Mouse (Mus musculus) adrenal gland, postnatal 0 days (tissue): Measurements from ENCODE around the gene Fosl1. TPM values are rescaled to one million over a fixed set of nuclear protein-coding genes. Genes with fewer than 3 reads are reported as not detected.

ENCODE experiments used
- polyA plus RNA-seq: library from polyadenylated mRNA; unstranded; fragments of >200 nt; fragmentation: Nextera tagmentation; extraction: Ambion mirVana; gene quantifications from 2 replicates; pipeline ENCODE4 v1.2.1, GENCODE M21; 2015

Gene Fosl1
- polyA plus RNA-seq: not detected in 2 replicates

DNA sequence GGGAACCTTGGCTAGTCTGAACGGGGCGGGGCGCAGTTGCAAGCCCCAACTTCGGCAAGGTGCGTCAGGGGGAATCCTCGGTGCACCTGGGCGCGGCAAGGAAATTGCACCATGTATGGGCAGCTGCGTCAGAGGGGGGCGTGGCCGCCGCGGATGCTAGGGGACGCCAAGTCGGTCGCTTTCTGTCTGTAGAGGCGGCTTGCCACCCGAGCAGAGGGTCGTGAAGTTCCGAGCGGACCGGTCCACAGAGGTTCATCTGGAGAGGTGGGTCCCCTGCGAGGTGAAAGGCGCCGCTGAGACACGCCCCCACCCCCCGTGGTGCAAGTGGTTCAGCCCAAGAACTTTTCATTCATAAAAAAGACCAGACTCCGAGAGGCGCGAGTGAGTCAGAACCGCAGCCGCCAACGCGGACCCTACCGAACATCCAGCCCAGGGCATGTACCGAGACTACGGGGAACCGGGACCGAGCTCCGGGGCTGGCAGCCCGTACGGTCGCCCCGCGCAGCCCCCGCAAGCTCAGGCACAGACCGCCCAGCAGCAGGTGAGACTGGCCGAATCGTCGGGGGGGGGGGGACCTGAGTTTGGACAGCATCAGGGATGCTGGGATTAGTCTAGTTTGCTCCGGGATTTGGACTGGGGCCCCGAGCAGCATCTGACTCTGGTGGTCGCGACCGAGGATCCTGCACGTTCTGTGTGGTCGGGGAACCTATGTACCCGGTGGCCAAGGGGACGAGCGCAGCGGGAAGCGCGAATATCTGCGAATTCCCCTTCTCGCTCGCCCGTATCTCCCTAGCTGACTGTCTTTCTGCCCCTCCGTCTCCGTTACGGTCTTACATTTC is at the start of gene Fosl1:
Gene Fosl1 (plus strand): TSS at position 33 of the 839 bp plus-strand sequence.

GRCm38 (mm10) chr19:5402293-5402692 is 45.1 kb upstream of the Fosl1 start, which contains the start of gene Tsga10ip:
Gene Tsga10ip, minus strand, starts transcription at chr19:5402526.

GRCm38 (mm10) chr19:5424782-5425741 is 22.3 kb upstream of the Fosl1 start, which contains the start of the genes Drap1 and AI837181:
Gene Drap1, minus strand, starts transcription at chr19:5424979.
Gene AI837181, plus strand, starts transcription at chr19:5425144.

DNA sequence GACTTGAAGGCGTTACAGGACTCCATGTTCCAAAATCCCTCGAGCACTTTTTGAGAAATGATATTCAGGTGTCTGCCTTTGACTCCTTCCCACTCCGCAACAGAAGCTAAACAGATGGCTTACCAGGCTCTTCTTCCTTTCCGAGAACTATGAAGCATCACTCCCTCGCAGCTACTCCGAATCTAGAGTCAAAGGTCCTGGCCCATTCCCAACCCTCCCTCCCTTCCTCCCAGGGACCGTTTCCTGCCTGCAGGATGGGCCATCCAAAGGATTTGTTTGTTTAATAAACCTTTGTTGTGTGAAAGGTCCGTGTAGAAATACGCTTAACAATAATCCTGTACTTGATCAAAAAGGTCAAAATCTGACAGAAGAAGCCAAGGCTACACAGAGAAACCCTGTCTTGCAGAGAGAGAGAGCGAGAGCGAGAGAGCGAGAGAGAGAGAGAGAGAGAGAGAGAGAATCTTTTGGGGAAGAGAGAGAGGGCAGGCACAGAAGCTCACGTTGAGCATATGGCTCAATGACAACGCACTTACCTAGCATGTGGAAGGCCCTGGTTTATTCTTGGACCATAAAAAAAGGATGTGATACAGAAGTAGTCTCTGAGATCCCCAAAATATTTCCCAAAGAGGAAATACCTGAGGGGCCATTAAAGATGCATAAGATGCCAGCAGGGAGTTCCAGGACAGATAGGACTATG is 10.5 kb downstream of the Fosl1 start, which contains the start of gene Ccdc85b:
Gene Ccdc85b (minus strand): TSS at position 149 of the 697 bp plus-strand sequence.

DNA sequence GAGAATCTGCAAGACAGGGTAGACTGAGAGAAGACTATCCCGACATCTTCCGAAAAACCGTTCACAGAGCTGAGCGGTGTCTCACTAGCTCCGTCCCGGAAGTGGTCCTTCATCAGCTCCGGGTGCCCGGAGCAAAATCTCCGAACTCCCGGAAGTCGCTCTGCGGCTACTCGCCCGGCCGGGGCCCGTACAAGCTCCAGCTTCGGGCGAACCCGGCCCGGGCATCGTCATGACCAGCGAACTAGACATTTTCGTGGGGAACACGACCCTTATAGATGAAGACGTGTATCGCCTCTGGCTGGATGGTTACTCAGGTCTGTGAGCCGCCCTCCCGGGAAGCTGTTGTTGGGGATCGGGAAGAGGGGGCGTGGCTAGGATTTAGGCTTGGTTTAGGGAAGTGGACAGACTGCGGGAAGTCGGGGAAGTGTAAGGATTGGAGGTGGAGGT is 13.1 kb downstream of the Fosl1 start, which contains the start of gene Fibp:
Gene Fibp (plus strand): TSS at position 151 of the 447 bp plus-strand sequence.

DNA sequence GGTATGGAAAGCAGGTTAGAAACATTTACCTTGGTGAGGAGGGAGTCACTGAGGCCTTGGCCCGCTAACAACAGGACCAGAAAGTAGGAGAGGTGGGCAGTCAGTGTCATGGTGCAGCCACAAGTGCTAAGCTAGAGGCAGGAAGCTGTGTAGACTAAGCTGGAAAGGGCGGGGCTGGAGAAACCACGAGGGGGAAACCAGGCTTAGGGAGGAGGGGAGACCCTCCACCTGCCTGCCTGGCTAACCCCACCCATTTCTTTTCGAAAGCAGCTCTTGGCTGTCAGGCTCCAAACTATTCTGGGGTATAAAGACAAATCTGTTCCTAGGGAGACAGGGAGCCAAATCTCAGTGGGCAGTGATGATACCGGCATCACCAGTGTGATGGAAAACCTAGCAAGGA is 21.0 kb downstream of the Fosl1 start, which contains the start of gene Ctsw:
Gene Ctsw (minus strand): TSS at position 134 of the 400 bp plus-strand sequence.

GRCm38 (mm10) chr19:5473720-5474119 is 26.4 kb downstream of the Fosl1 start, which contains the start of gene Efemp2:
Gene Efemp2, plus strand, starts transcription at chr19:5473954.

GRCm38 (mm10) chr19:5487768-5488550 is 40.6 kb downstream of the Fosl1 start, which contains the start of gene Mus81:
Gene Mus81, minus strand, starts transcription at chr19:5488402.

GRCm38 (mm10) chr19:5490313-5490897 is 43.1 kb downstream of the Fosl1 start, which contains the start of gene Cfl1:
Gene Cfl1, plus strand, starts transcription at chr19:5490455.

GRCm38 (mm10) chr19:5503687-5504086 is 56.3 kb downstream of the Fosl1 start, which contains the start of gene 1700020D05Rik:
Gene 1700020D05Rik, minus strand, starts transcription at chr19:5503787.

Other genes starting within 250 kb of the Fosl1 start
- gene Pacs1, start 174.4 kb upstream of the Fosl1 start, polyA plus RNA-seq: 13.0 and 16.0 TPM in 2 replicates
- 149 and 197 TPM in 2 replicates for gene Sf3b2, start 152.1 kb upstream of the Fosl1 start, polyA plus RNA-seq
- 0.55 and 1.7 TPM in 2 replicates for gene Gal3st3, start 149.2 kb upstream of the Fosl1 start, polyA plus RNA-seq
- not detected in 2 replicates for gene Catsper1, start 111.8 kb upstream of the Fosl1 start, polyA plus RNA-seq
- gene Cst6, start 98.0 kb upstream of the Fosl1 start, polyA plus RNA-seq: 3.2 and 5.0 TPM in 2 replicates
- gene Eif1ad, start 80.8 kb upstream of the Fosl1 start, polyA plus RNA-seq: 23.8 and 31.0 TPM in 2 replicates
- gene Banf1, start 80.4 kb upstream of the Fosl1 start, polyA plus RNA-seq: 194 and 261 TPM in 2 replicates
- gene Sart1, start 58.8 kb upstream of the Fosl1 start, polyA plus RNA-seq: 36.8 and 43.5 TPM in 2 replicates
- gene Tsga10ip, start 45.0 kb upstream of the Fosl1 start, polyA plus RNA-seq: not detected in 2 replicates
- 284 and 285 TPM in 2 replicates for gene Drap1, start 22.6 kb upstream of the Fosl1 start, polyA plus RNA-seq
- gene AI837181, start 22.4 kb upstream of the Fosl1 start, polyA plus RNA-seq: 42.0 and 47.6 TPM in 2 replicates
- 12.7 and 16.2 TPM in 2 replicates for gene Ccdc85b, start 10.3 kb downstream of the Fosl1 start, polyA plus RNA-seq
- gene Fibp, start 13.1 kb downstream of the Fosl1 start, polyA plus RNA-seq: 92.0 and 126 TPM in 2 replicates
- 0.36 and 1.1 TPM in 2 replicates for gene Ctsw, start 21.0 kb downstream of the Fosl1 start, polyA plus RNA-seq
- gene Efemp2, start 26.4 kb downstream of the Fosl1 start, polyA plus RNA-seq: 77.3 and 88.0 TPM in 2 replicates
- gene Mus81, start 40.9 kb downstream of the Fosl1 start, polyA plus RNA-seq: 18.1 and 22.0 TPM in 2 replicates
- 1,277 and 1,424 TPM in 2 replicates for gene Cfl1, start 42.9 kb downstream of the Fosl1 start, polyA plus RNA-seq
- gene 1700020D05Rik, start 56.2 kb downstream of the Fosl1 start, polyA plus RNA-seq: not detected in 2 replicates
- gene Snx32, start 63.0 kb downstream of the Fosl1 start, polyA plus RNA-seq: 14.4 and 16.0 TPM in 2 replicates
- gene Ovol1, start 113.1 kb downstream of the Fosl1 start, polyA plus RNA-seq: 0.36 and 0.41 TPM in 2 replicates
- 1.0 and 4.3 TPM in 2 replicates for gene Ap5b1, start 120.5 kb downstream of the Fosl1 start, polyA plus RNA-seq
- 189 and 232 TPM in 2 replicates for gene Rnaseh2c, start 154.3 kb downstream of the Fosl1 start, polyA plus RNA-seq
- gene Kat5, start 162.7 kb downstream of the Fosl1 start, polyA plus RNA-seq: 42.7 and 55.8 TPM in 2 replicates
- 32.7 and 55.1 TPM in 2 replicates for gene Rela, start 189.9 kb downstream of the Fosl1 start, polyA plus RNA-seq
- gene Sipa1, start 216.2 kb downstream of the Fosl1 start, polyA plus RNA-seq: 23.6 and 38.7 TPM in 2 replicates
- gene Map3k11, start 241.2 kb downstream of the Fosl1 start, polyA plus RNA-seq: 20.8 and 28.6 TPM in 2 replicates
- gene Pcnx3, start 241.4 kb downstream of the Fosl1 start, polyA plus RNA-seq: 8.7 and 15.1 TPM in 2 replicates